Mouse (Mus musculus) limb, embryonic 10.5 days (tissue): ENCODE results near the gene Zdbf2. TPM values are rescaled to one million over a fixed set of nuclear protein-coding genes. Genes with fewer than 3 reads are reported as not detected.

ENCODE experiments used
- DNase-seq: peaks from one replicate; pipeline ENCODE4 v3.0.0-alpha.2; 2017; ENCODE audit warnings: low spot score
- H3K27ac ChIP-seq: fragments of 300-500 bp; sonication (generic); 2 replicates; pipeline ENCODE4 v1.5.1; 2016; ENCODE audit warnings: mild to moderate bottlenecking
- H3K27me3 ChIP-seq: fragments of 300-500 bp; sonication (generic); 2 replicates; pipeline ENCODE4 v1.6.1; 2016; ENCODE audit warnings: low read depth, mild to moderate bottlenecking; ENCODE audit not compliant: poor library complexity, severe bottlenecking
- H3K36me3 ChIP-seq: fragments of 300-500 bp; sonication (generic); 2 replicates; pipeline ENCODE4 v1.6.1; 2016; ENCODE audit warnings: mild to moderate bottlenecking, moderate library complexity
- H3K4me1 ChIP-seq: fragments of 300-500 bp; sonication (generic); 2 replicates; pipeline ENCODE4 v1.6.1; 2016
- H3K4me3 ChIP-seq: fragments of 300-500 bp; sonication (generic); 2 replicates; pipeline ENCODE4 v1.5.1; 2016; ENCODE audit warnings: mild to moderate bottlenecking, moderate library complexity
- H3K9me3 ChIP-seq: fragments of 300-500 bp; sonication (generic); replicated peaks from 2 replicates; pipeline ENCODE4 v1.6.1; 2016; ENCODE audit warnings: mild to moderate bottlenecking
- WGBS: fragments of 180-500 bp; shearing (Covaris S2); methylation state at CpG from one replicate; pipeline ENCODE4 v1.1.7; 2016; 5-methylcytosine and 5-hydroxymethylcytosine counted together
- polyA plus RNA-seq: library from polyadenylated mRNA; unstranded; fragments of >200 nt; fragmentation: Nextera tagmentation; extraction: Ambion mirVana; gene quantifications from 2 replicates; pipeline ENCODE4 v1.2.1, GENCODE M21; 2016

Gene Zdbf2
- polyA plus RNA-seq, 1 experiment from 2014 or later = 12.8 TPM

DNA sequence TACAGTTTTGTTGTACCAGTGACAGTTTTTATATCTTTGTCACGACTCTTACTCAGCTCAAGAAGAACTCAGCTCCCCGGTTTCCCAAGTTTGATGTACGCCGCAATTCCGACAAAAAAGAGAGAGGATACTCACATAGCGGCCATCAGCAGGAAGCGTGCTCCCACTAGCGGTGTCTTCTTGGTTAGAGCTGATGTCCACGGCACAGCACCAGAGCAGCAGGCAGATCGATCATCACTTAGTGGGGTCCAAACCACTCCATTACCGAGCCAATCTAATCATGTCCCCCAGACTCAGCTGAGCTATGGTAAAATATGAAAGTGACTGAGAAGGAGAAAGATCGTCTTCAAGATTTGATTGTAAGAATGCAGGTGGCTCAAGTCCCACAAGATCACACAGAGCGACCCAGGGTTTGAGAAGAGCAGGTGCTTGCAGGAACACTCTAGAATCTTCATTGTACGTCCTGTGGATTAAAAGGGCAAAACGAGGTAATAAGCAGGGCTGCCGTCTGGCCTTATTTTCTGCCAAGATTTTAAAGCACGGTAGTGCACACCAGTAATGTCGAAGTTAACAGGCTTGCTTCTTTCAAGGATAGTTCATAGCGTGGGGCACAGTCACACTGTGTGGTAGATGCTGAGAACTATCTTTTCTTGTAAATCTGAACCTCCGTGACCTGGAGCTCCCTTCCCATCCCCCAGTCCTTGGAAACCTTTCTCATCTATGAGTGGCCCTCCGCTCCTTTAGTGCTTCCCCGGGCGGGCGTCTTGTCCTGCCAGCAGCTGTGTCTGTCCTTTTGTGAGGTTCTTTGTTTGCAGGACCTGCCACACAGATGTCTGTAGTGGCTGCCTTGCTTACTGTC lies 20.5 kb upstream of the Zdbf2 start:
- Histone ChIP-seq H3K27me3 (peaks cover 97% of the 10 kb centered on the region), H3K4me1 (peaks cover 41% of the 10 kb centered on the region), H3K36me3 (no peaks in the 10 kb centered on the region), H3K9me3 (no peaks in the 10 kb centered on the region), H3K27ac (no peak overlapping the region), H3K4me3 (no peak overlapping the region)
- WGBS = 34% methylated on average over 24 of the region's 24 CpGs
- no peak for DNase-seq

DNA sequence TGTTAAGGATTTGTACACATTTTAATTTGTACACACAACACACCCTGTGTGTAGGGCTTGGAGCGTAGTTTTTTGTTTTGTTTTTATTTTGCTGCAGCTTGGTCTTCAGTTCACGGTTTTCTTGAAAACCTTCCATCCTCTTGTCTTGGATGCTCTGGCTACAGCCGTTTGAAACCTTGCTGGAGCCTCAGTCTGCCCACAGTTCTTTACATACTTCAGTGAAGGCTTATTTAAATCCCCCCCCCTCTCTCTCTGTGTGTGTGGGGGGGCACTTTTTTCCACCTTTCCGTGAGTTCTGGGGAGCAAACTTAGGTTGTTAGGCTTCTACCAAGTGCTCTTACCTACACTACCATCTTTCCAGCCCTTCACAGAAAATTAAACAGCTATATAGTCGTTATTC lies 19.8 kb upstream of the Zdbf2 start:
- 47% methylated on average over 5 of the region's 5 CpGs for WGBS

DNA sequence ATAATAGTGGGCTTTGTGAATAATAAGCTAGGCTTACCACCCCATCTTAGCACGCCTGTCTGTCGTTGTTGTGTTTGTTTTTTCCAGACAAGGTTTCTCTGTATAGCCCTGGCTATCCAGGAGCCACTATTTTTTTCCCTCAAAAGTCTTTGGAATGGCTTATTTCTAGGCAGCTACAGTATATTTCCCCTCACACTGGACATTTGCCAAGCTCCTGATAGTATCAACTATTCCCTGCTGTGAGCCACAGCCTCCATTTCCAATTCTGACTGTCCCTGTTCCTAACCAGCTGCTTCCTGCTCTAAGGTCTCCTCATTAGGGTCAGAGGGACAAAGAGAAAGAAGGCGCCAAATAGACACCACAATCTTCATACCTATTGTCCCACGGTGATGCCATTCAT lies 18.0 kb upstream of the Zdbf2 start:
- Histone ChIP-seq H3K9me3 (no peaks in the 10 kb centered on the region), H3K4me3 (no peak overlapping the region), H3K4me1 (peaks cover 27% of the 10 kb centered on the region), H3K27ac (no peak overlapping the region), H3K27me3 (peaks cover 97% of the 10 kb centered on the region), H3K36me3 (no peaks in the 10 kb centered on the region)
- 27% methylated on average over 4 of the region's 4 CpGs for whole genome bisulfite sequencing
- no peak for DNase-seq

More for the DNA sequence above, 19.8 kb upstream of the Zdbf2 start:
- H3K4me1 ChIP-seq = peaks cover 34% of the 10 kb centered on the region
- no peak overlapping the region for H3K4me3 ChIP-seq
- H3K9me3 ChIP-seq = no peaks in the 10 kb centered on the region
- H3K27ac ChIP-seq = no peak overlapping the region
- DNase-seq = no peak
- peaks cover 97% of the 10 kb centered on the region for H3K27me3 ChIP-seq
- H3K36me3 ChIP-seq = no peaks in the 10 kb centered on the region

DNA sequence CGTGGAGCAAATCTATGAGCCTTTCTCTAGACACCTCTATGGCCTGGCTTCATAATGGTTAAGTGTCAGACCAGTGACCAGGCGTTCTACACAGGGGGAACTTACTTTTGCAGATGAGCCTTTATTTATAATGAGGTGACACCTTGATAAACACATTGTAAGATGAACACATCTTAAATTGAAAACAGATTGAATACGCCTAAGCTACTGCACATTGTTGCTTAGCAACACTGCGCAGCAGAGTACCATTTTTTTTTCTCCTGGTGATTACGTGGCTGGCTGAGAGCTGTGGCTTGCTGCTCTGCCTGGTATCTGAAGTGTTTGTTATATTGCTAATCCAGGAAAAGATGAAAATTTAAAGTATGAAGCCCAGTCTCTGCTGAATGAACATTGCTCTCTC lies 17.0 kb upstream of the Zdbf2 start:
- peaks cover 26% of the 10 kb centered on the region for H3K4me1 ChIP-seq
- peaks cover 97% of the 10 kb centered on the region for H3K27me3 ChIP-seq
- no peak overlapping the region for H3K4me3 ChIP-seq
- no peaks in the 10 kb centered on the region for H3K36me3 ChIP-seq
- 15% methylated on average over 5 of the region's 5 CpGs for WGBS
- no peak overlapping the region for H3K27ac ChIP-seq
- no peak for DNase-seq
- no peaks in the 10 kb centered on the region for H3K9me3 ChIP-seq

DNA sequence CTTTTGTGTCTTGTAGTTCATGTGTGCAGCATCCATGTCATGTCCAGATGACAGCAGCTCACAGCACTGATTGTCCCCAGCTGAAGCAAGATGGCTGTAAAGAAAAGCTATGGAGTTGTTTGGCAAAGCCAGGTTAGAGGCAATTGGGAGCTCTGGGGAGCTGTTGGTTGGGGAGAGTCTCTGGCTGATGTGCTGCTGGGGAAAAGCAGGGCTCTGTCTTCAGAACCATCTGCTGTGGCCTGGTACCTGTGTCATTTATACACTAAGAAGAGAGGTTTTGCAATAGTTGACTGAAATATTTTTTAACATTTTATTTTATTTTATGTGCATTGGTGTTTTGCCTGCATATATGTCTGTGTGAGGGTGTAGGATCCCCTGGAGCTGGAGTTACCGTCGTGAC lies 14.6 kb upstream of the Zdbf2 start:
- Histone ChIP-seq H3K36me3 (no peaks in the 10 kb centered on the region), H3K4me3 (no peak overlapping the region), H3K27ac (no peak overlapping the region), H3K4me1 (peaks cover 22% of the 10 kb centered on the region), H3K9me3 (no peaks in the 10 kb centered on the region), H3K27me3 (peaks cover 96% of the 10 kb centered on the region)
- WGBS = 44% methylated on average over 2 of the region's 2 CpGs
- DNase-seq = no peak

DNA sequence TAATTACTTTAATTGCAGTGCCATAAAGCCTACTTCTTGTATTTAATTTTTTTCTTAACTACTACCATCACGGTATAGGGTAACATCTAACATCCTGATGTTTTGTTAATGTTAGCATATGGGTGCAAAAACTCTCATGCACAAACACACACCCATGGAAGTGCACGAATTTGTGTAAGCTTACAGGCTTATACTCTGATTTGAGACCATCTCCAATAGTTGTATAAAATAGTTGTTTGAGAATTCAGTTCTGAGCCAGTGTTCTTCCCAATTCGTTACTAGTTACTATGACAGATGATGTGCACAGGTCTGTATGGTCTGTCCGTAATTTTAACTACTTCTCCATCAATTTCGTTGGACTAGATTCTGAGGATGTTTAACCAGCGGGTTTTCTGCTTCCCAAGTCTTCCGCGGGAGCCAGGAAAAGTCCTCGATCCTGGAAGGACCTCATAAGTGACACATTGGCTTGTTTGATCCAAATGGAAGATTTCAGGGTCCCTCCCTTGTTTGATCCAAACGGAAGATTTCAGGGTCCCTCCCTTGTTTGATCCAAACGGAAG lies 13.7 kb upstream of the Zdbf2 start:
- WGBS = 45% methylated on average over 11 of the region's 11 CpGs
- no peak for DNase-seq
- H3K27ac ChIP-seq = no peak overlapping the region
- no peaks in the 10 kb centered on the region for H3K9me3 ChIP-seq
- peaks cover 99% of the 10 kb centered on the region for H3K27me3 ChIP-seq
- no peaks in the 10 kb centered on the region for H3K36me3 ChIP-seq
- H3K4me1 ChIP-seq = peaks cover 22% of the 10 kb centered on the region
- H3K4me3 ChIP-seq = no peak overlapping the region

DNA sequence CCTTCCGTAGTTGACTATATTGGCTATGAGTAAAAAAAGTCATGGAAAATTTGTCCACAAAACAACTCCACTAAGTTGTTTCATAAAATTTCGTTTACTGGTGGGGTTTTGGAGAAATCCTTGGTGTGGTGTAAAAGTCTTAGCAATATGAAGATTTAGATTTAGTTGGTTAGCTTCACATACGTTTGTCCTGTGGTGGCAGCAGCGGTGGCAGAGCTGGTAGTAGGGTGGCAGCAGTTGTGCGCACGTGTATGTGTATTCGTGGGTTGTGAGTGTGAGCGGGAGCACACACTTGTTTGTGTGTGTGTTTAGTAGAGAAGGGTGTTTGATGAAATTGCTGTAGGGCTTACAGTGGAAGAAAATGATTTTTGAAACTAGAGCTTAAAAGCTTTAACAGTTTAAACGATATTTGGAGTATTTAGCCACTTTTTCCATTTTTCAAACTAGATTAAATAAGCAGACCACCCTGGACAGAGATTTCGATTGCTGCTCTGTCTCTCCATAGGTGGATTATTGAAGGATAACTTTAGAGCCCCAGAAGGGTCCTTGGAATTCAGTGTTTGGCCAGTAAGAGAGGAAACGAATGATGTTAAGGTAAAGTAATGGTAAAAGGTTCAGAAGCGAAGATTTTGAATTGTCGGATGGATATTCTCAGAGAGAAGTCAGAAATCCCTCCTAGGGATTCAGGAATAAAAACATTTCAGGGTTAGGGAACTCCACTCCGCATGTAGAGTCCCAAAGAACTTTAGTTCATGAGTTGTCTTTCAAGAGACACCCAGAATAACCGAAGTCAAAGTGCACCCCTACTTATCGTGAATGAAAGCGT lies 12.9 kb upstream of the Zdbf2 start:
- H3K9me3 ChIP-seq = no peaks in the 10 kb centered on the region
- WGBS = 44% methylated on average over 17 of the region's 17 CpGs
- peaks cover 19% of the 10 kb centered on the region for H3K4me1 ChIP-seq
- H3K27ac ChIP-seq = no peak overlapping the region
- peaks cover 99% of the 10 kb centered on the region for H3K27me3 ChIP-seq
- DNase-seq = no peak
- no peak overlapping the region for H3K4me3 ChIP-seq
- H3K36me3 ChIP-seq = no peaks in the 10 kb centered on the region

DNA sequence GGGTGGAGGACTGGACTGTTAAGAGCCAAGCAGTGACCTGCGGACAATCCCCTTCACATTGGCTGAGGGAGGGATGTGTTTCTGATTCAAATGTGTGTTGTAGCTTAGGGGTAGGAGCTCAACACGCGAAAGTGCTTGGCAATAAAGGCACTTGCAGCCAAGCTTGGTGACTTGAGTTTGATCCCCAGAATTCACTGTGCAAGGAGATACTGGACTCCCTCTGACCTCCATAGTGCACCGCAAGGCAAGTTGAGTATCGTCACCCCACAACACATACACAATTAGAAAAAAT lies 12.4 kb upstream of the Zdbf2 start:
- H3K4me3 ChIP-seq = no peak overlapping the region
- WGBS = 47% methylated on average over 5 of the region's 5 CpGs
- H3K9me3 ChIP-seq = no peaks in the 10 kb centered on the region
- peak; percentile 40 for DNase-seq
- H3K36me3 ChIP-seq = no peaks in the 10 kb centered on the region
- H3K27ac ChIP-seq = no peak overlapping the region
- peaks cover 99% of the 10 kb centered on the region for H3K27me3 ChIP-seq
- H3K4me1 ChIP-seq = peaks cover 13% of the 10 kb centered on the region

DNA sequence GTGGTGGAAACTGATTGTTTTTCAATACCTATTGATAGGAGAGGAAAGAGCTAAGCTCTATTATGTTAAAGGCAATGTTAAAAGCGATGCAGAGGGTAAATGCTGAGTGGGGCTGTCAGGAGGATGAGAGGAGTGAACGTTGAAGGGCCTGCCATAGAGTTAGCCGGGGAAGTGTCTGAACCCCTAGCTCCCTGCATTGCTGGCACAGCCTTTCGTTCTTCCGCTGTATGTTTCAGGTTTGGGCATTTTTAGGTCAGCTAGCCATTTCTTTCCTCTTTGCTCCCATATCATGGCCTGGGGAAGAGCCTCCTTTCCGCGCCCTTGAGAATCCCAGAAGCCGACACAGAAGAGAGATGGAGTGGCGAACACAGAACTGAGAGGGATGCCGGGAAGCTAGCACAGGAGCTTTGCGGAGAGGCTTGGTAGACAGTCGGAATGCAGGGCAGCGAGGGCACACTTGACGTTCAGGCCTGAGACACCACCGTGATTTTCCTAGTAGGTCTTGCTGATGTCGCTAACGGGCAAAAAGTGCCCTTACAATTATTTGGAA lies 11.9 kb upstream of the Zdbf2 start:
- Histone ChIP-seq H3K4me3 (no peak overlapping the region), H3K36me3 (no peaks in the 10 kb centered on the region), H3K27me3 (peaks cover 99% of the 10 kb centered on the region), H3K27ac (no peak overlapping the region), H3K4me1 (peaks cover 9% of the 10 kb centered on the region), H3K9me3 (no peaks in the 10 kb centered on the region)
- peak; percentile 41 for DNase-seq
- WGBS = 46% methylated on average over 17 of the region's 17 CpGs

DNA sequence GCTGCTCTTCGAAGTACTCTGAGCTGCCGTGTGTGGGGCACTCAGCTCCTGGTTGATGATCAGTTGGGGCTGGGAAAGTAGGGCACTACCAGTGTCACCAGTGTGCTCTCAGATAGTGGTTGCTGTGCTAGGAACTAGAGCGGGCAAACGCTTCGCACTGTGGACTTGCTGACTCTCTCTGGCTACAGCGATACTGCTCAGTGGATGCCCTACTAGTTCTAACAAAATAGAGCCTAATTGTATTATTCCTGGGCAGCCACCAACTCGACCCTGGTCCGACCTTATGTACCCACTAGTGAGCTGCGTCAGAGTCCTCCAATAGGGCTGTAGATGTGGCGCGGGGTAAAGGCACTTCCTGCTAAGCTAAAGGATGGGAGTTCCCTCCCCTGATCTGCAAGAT lies 9.4 kb upstream of the Zdbf2 start:
- H3K36me3 ChIP-seq = no peaks in the 10 kb centered on the region
- H3K27me3 ChIP-seq = peaks cover 98% of the 10 kb centered on the region
- 42% methylated on average over 11 of the region's 11 CpGs for WGBS
- no peaks in the 10 kb centered on the region for H3K9me3 ChIP-seq
- DNase-seq = peak; percentile 36
- no peak overlapping the region for H3K27ac ChIP-seq
- no peaks in the 10 kb centered on the region for H3K4me1 ChIP-seq
- H3K4me3 ChIP-seq = no peak overlapping the region

DNA sequence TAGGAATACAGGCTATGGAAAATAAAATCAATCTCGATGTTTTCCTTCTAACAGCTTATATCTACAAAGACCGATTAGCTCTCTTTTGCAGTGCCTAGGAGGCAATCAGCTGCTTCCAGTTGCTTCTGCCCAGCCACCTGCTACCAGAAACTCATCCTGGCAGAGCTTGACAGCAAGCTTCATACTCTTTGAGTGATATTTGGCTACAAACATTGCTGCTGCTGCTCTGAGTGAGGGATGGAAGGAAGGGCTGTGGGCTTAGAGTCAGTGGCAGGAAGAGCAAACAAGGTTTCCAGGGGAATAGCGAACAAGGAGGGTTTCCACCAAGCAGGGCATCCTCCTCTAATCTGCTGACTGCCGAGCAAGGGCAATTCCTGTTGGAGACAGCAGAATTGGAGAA lies 7.6 kb upstream of the Zdbf2 start:
- Histone ChIP-seq H3K9me3 (no peaks in the 10 kb centered on the region), H3K36me3 (no peaks in the 10 kb centered on the region), H3K4me3 (no peak overlapping the region), H3K27ac (no peak overlapping the region), H3K4me1 (no peaks in the 10 kb centered on the region), H3K27me3 (peaks cover 98% of the 10 kb centered on the region)
- 54% methylated on average over 4 of the region's 4 CpGs for WGBS
- no peak for DNase-seq

DNA sequence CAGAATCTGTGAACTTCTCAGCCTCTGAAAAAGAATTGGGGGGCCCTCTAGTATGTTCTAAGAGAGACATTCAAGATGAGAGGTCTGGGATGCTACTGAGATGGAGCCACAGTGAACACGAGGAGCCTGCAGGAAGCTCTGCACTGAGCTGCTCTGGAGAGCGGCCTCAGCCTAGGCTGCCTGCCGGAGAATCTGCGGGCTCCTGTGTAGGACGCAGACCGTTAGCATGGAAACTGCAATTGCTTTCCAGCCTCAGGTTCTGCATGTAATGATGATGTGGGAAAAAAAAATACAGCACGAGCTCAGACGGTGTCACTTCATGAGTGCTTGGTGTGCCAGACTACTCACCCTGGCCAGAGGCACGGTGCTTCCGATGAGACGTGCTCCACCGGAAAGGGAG lies 6.9 kb upstream of the Zdbf2 start:
- Histone ChIP-seq H3K27me3 (peaks cover 98% of the 10 kb centered on the region), H3K36me3 (no peaks in the 10 kb centered on the region), H3K4me1 (no peaks in the 10 kb centered on the region), H3K4me3 (no peak overlapping the region), H3K9me3 (no peaks in the 10 kb centered on the region), H3K27ac (no peak overlapping the region)
- 46% methylated on average over 12 of the region's 12 CpGs for WGBS
- no peak for DNase-seq

DNA sequence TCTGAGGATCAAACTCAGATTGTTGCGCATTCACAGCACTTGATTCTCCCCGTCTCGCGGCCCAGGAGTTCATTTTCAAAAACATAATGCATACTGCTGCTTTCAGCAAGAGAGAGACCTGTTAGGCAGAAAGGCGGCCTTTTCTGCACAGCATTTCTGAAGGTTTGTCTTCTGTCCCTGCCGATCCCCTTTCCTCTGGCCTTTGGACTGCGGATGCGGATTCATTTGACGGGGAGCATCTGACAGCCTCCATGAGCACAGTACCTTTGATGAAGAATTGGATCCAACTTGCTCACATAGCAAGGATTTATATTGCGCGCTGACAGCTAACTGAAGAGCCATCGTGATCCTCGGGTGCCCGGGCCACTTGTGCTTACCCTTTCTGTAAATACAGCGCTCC lies 6.3 kb upstream of the Zdbf2 start:
- Histone ChIP-seq H3K4me1 (no peaks in the 10 kb centered on the region), H3K36me3 (no peaks in the 10 kb centered on the region), H3K27me3 (peaks cover 98% of the 10 kb centered on the region), H3K27ac (no peak overlapping the region), H3K9me3 (no peaks in the 10 kb centered on the region), H3K4me3 (no peak overlapping the region)
- WGBS = 44% methylated on average over 15 of the region's 15 CpGs
- DNase-seq = no peak
